Mouse (Mus musculus) heart, embryonic 13.5 days (tissue): ENCODE measurements around the gene Laptm4a. TPM values are rescaled to one million over a fixed set of nuclear protein-coding genes. Genes with fewer than 3 reads are reported as not detected.
A peak's percentile ranks its signal among the peaks of the same experiment; 100 is the strongest.

ENCODE experiments used
- ATAC-seq: fragments of 200-750 bp; cut with Nextera tagmentation; 2 replicates; pipeline ENCODE4 v1.8.0; 2017; ENCODE audit warnings: moderate TSS enrichment; ENCODE audit not compliant: insufficient number of reproducible peaks, low FRiP score, low TSS enrichment; ENCODE audit errors: extremely low read depth
- H3K27ac ChIP-seq: fragments of 300-500 bp; sonication (generic); replicated peaks from 2 replicates; pipeline ENCODE4 v1.5.1; 2015; ENCODE audit warnings: moderate library complexity, mild to moderate bottlenecking, inconsistent platforms
- H3K27me3 ChIP-seq: fragments of 300-500 bp; sonication (generic); replicated peaks from 2 replicates; pipeline ENCODE4 v1.6.1; 2015; ENCODE audit warnings: mild to moderate bottlenecking, inconsistent platforms
- H3K36me3 ChIP-seq: fragments of 300-500 bp; sonication (generic); 2 replicates; pipeline ENCODE4 v1.6.1; 2015; ENCODE audit warnings: mild to moderate bottlenecking, inconsistent platforms
- H3K4me1 ChIP-seq: fragments of 300-500 bp; sonication (generic); 2 replicates; pipeline ENCODE4 v1.6.1; 2015; ENCODE audit warnings: inconsistent platforms
- H3K4me2 ChIP-seq: fragments of 300-500 bp; sonication (generic); 2 replicates; pipeline ENCODE4 v1.6.1; 2015; ENCODE audit warnings: inconsistent platforms, mild to moderate bottlenecking, moderate library complexity
- H3K4me3 ChIP-seq: fragments of 300-500 bp; sonication (generic); 2 replicates; pipeline ENCODE4 v1.5.1; 2015; ENCODE audit warnings: moderate library complexity, mild to moderate bottlenecking, inconsistent platforms
- H3K9ac ChIP-seq: fragments of 300-500 bp; sonication (generic); 2 replicates; pipeline ENCODE4 v1.6.1; 2015; ENCODE audit warnings: inconsistent platforms, mild to moderate bottlenecking, moderate library complexity
- H3K9me3 ChIP-seq: fragments of 300-500 bp; sonication (generic); 2 replicates; pipeline ENCODE4 v1.6.1; 2016; ENCODE audit warnings: inconsistent platforms
- WGBS: fragments of 180-500 bp; shearing (Covaris S2); methylation state at CpG from one replicate; pipeline ENCODE4 v1.1.7; 2015; ENCODE audit warnings: mixed read lengths; 5-methylcytosine and 5-hydroxymethylcytosine counted together
- polyA plus RNA-seq: library from polyadenylated mRNA; unstranded; fragments of >200 nt; fragmentation: Nextera tagmentation; extraction: Ambion mirVana; gene quantifications from 2 replicates; pipeline ENCODE4 v1.2.1, GENCODE M21; 2015

Laptm4a gene
- polyA plus RNA-seq, 1 experiment from 2014 or later = 245 TPM

- no peaks in the 10 kb centered on the region for H3K36me3 ChIP-seq
- H3K27me3 ChIP-seq = no peaks in the 10 kb centered on the region
- 59% methylated on average over 9 of the region's 9 CpGs for WGBS
- H3K4me2 ChIP-seq = no peak overlapping the region
- peaks cover 38% of the 10 kb centered on the region for H3K4me1 ChIP-seq
- no peaks in the 10 kb centered on the region for H3K9me3 ChIP-seq
- H3K27ac ChIP-seq = peak overlapping the region; percentile 37; the same call in 1 of the 2 replicates
- no peak overlapping the region for H3K9ac ChIP-seq
- ATAC-seq = no peak
- no peak overlapping the region for H3K4me3 ChIP-seq
Observed at GRCm38 (mm10) chr12:8913701-8914340, 7.6 kb upstream of the Laptm4a start.

- Histone ChIP-seq H3K4me2 (no peak overlapping the region), H3K36me3 (no peaks in the 10 kb centered on the region), H3K27me3 (no peaks in the 10 kb centered on the region), H3K27ac (peak overlapping the region; percentile 40), H3K4me1 (peaks cover 50% of the 10 kb centered on the region), H3K9me3 (no peaks in the 10 kb centered on the region), H3K9ac (peak overlapping the region; percentile 12), H3K4me3 (no peak overlapping the region)
- ATAC-seq = no peak
- 46% methylated on average over 5 of the region's 5 CpGs for WGBS
Observed at GRCm38 (mm10) chr12:8916378-8916777, 5.1 kb upstream of the Laptm4a start.

- H3K9me3 ChIP-seq = no peaks in the 10 kb centered on the region
- WGBS = 89% methylated on average over 3 of the region's 3 CpGs
- no peak for ATAC-seq
- H3K27ac ChIP-seq = no peak overlapping the region
- no peak overlapping the region for H3K4me3 ChIP-seq
- H3K4me1 ChIP-seq = peaks cover 36% of the 10 kb centered on the region
- no peaks in the 10 kb centered on the region for H3K27me3 ChIP-seq
- 0 out of 2 replicates have a peak, but pooled peaks cover 7% of the 10 kb centered on the region for H3K36me3 ChIP-seq
- no peak overlapping the region for H3K9ac ChIP-seq
- H3K4me2 ChIP-seq = no peak overlapping the region
Observed at GRCm38 (mm10) chr12:8919231-8919630, 2.2 kb upstream of the Laptm4a start.

- H3K9me3 ChIP-seq = no peaks in the 10 kb centered on the region
- peaks cover 47% of the 10 kb centered on the region for H3K4me1 ChIP-seq
- H3K27ac ChIP-seq = peak overlapping the region; percentile 99
- peaks cover 13% of the 10 kb centered on the region for H3K36me3 ChIP-seq
- no peak for ATAC-seq
- H3K27me3 ChIP-seq = no peaks in the 10 kb centered on the region
- peak overlapping the region; percentile 86 for H3K9ac ChIP-seq
- H3K4me2 ChIP-seq = peak overlapping the region; percentile 85
- H3K4me3 ChIP-seq = peak overlapping the region; percentile 87
- 33% methylated on average over 1 of the region's 1 CpGs for WGBS
Observed at GRCm38 (mm10) chr12:8920996-8921393, 469 bp upstream of the Laptm4a start.

GRCm38 (mm10) chr12:8922369-8923124, 1.1 kb downstream of the Laptm4a start:
- H3K9me3 ChIP-seq = no peaks in the 10 kb centered on the region
- WGBS = 2% methylated on average over 30 of the region's 30 CpGs

GRCm38 (mm10) chr12:8923125-8923410, 1.6 kb downstream of the Laptm4a start:
- Histone ChIP-seq H3K36me3 (peaks cover 19% of the 10 kb centered on the region), H3K4me1 (peaks cover 59% of the 10 kb centered on the region), H3K9ac (peak overlapping the region; percentile 90), H3K27ac (peak overlapping the region; percentile 99), H3K4me2 (peak overlapping the region; percentile 85), H3K4me3 (peak overlapping the region; percentile 87), H3K27me3 (no peaks in the 10 kb centered on the region), H3K9me3 (no peaks in the 10 kb centered on the region)
- WGBS = 15% methylated on average over 5 of the region's 5 CpGs
- ATAC-seq = no peak

More at GRCm38 (mm10) chr12:8922369-8923124, 1.1 kb downstream of the Laptm4a start:
- H3K4me2 ChIP-seq = peak overlapping the region; percentile 85
- peaks cover 17% of the 10 kb centered on the region for H3K36me3 ChIP-seq
- H3K9ac ChIP-seq = peak overlapping the region; percentile 90
- H3K4me1 ChIP-seq = peaks cover 54% of the 10 kb centered on the region
- no peak for ATAC-seq
- H3K27ac ChIP-seq = peak overlapping the region; percentile 99
- peak overlapping the region; percentile 87 for H3K4me3 ChIP-seq
- no peaks in the 10 kb centered on the region for H3K27me3 ChIP-seq

- Histone ChIP-seq H3K4me2 (peak overlapping the region; percentile 85), H3K4me3 (peak overlapping the region; percentile 87), H3K4me1 (peaks cover 64% of the 10 kb centered on the region), H3K9me3 (no peaks in the 10 kb centered on the region), H3K27ac (0 out of 2 replicates have a peak overlapping the region, but pooled peaks have one; percentile 99), H3K9ac (peak overlapping the region; percentile 90), H3K27me3 (no peaks in the 10 kb centered on the region), H3K36me3 (peaks cover 19% of the 10 kb centered on the region)
- no peak for ATAC-seq
- 50% methylated on average over 2 of the region's 2 CpGs for WGBS
Observed at GRCm38 (mm10) chr12:8923603-8924002, 2.1 kb downstream of the Laptm4a start.

GRCm38 (mm10) chr12:8927652-8928051, 6.2 kb downstream of the Laptm4a start:
- Histone ChIP-seq H3K4me3 (no peak overlapping the region), H3K27ac (peak overlapping the region; percentile 28; the same call in 1 of the 2 replicates), H3K27me3 (no peaks in the 10 kb centered on the region), H3K4me1 (peaks cover 87% of the 10 kb centered on the region), H3K9me3 (no peaks in the 10 kb centered on the region), H3K4me2 (no peak overlapping the region), H3K36me3 (peaks cover 28% of the 10 kb centered on the region), H3K9ac (peak overlapping the region; percentile 25; the same call in 1 of the 2 replicates)
- no peak for ATAC-seq
- WGBS = 94% methylated on average over 3 of the region's 3 CpGs

GRCm38 (mm10) chr12:8928766-8929165, 7.3 kb downstream of the Laptm4a start:
- H3K4me2 ChIP-seq = no peak overlapping the region
- H3K27me3 ChIP-seq = no peaks in the 10 kb centered on the region
- 66% methylated on average over 4 of the region's 4 CpGs for WGBS
- ATAC-seq = no peak
- no peak overlapping the region for H3K9ac ChIP-seq
- no peak overlapping the region for H3K27ac ChIP-seq
- H3K4me3 ChIP-seq = no peak overlapping the region
- no peaks in the 10 kb centered on the region for H3K9me3 ChIP-seq
- peaks cover 81% of the 10 kb centered on the region for H3K4me1 ChIP-seq
- H3K36me3 ChIP-seq = peaks cover 36% of the 10 kb centered on the region

GRCm38 (mm10) chr12:8931083-8931482, 9.6 kb downstream of the Laptm4a start:
- WGBS = 53% methylated on average over 4 of the region's 4 CpGs
- Histone ChIP-seq H3K4me2 (no peak overlapping the region), H3K4me3 (no peak overlapping the region), H3K9me3 (no peaks in the 10 kb centered on the region), H3K36me3 (peaks cover 44% of the 10 kb centered on the region), H3K4me1 (peaks cover 77% of the 10 kb centered on the region), H3K9ac (no peak overlapping the region), H3K27ac (no peak overlapping the region), H3K27me3 (no peaks in the 10 kb centered on the region)
- no peak for ATAC-seq

- no peak overlapping the region for H3K9ac ChIP-seq
- peak overlapping the region; percentile 58 for H3K27ac ChIP-seq
- peaks cover 75% of the 10 kb centered on the region for H3K36me3 ChIP-seq
- H3K4me2 ChIP-seq = no peak overlapping the region
- 53% methylated on average over 5 of the region's 5 CpGs for WGBS
- no peaks in the 10 kb centered on the region for H3K9me3 ChIP-seq
- ATAC-seq = no peak
- no peak overlapping the region for H3K4me3 ChIP-seq
- peaks cover 35% of the 10 kb centered on the region for H3K4me1 ChIP-seq
- H3K27me3 ChIP-seq = no peaks in the 10 kb centered on the region
Observed at GRCm38 (mm10) chr12:8935349-8935748, 13.9 kb downstream of the Laptm4a start.
